Mouse (Mus musculus) embryo, embryonic 10.5 days (tissue): ENCODE measurements around the gene Mgam.
"Not testable (repeated sequence)": the region's sequence is repeated elsewhere in the genome, so short reads cannot be mapped to it uniquely, and the experiment has no call there.

Source experiments
- DNase-seq: peaks from one replicate; pipeline ENCODE4 v3.0.0-alpha.2; 2015; ENCODE audit warnings: low spot score

The Mgam gene

GRCm38 (mm10) chr6:40728506-40728905 lies 99.9 kb downstream of the Mgam start:
- DNase-seq: not testable (repeated sequence)

- DNase-seq: no peak
Observed at GRCm38 (mm10) chr6:40739545-40739944, 110.9 kb downstream of the Mgam start.

- not testable (repeated sequence) for DNase-seq
Observed at GRCm38 (mm10) chr6:40749030-40749429, 120.4 kb downstream of the Mgam start.

- no peak for DNase-seq
Observed at GRCm38 (mm10) chr6:40755948-40756347, 127.3 kb downstream of the Mgam start.

- DNase-seq: not testable (repeated sequence)
Observed at GRCm38 (mm10) chr6:40757346-40757745, 128.7 kb downstream of the Mgam start.

- DNase-seq: no peak
Observed at GRCm38 (mm10) chr6:40774656-40775055, 146.0 kb downstream of the Mgam start.

GRCm38 (mm10) chr6:40778458-40778857 lies 149.8 kb downstream of the Mgam start:
- no peak for DNase-seq

GRCm38 (mm10) chr6:40783637-40784036 lies 155.0 kb downstream of the Mgam start:
- DNase-seq: no peak

- no peak for DNase-seq
Observed at GRCm38 (mm10) chr6:40784378-40784777, 155.7 kb downstream of the Mgam start.

- DNase-seq: no peak
Observed at GRCm38 (mm10) chr6:40795077-40795812, 166.6 kb downstream of the Mgam start.

GRCm38 (mm10) chr6:40818237-40818902 lies 189.7 kb downstream of the Mgam start:
- no peak for DNase-seq
